Mouse (Mus musculus) cerebellum, adult 18-20 months (tissue): ENCODE data around the gene Auts2.

Experiments used
- DNase-seq, 2 experiments: peaks; one replicate each; pipeline ENCODE4 v3.0.0; 2021

Auts2 gene

DNA sequence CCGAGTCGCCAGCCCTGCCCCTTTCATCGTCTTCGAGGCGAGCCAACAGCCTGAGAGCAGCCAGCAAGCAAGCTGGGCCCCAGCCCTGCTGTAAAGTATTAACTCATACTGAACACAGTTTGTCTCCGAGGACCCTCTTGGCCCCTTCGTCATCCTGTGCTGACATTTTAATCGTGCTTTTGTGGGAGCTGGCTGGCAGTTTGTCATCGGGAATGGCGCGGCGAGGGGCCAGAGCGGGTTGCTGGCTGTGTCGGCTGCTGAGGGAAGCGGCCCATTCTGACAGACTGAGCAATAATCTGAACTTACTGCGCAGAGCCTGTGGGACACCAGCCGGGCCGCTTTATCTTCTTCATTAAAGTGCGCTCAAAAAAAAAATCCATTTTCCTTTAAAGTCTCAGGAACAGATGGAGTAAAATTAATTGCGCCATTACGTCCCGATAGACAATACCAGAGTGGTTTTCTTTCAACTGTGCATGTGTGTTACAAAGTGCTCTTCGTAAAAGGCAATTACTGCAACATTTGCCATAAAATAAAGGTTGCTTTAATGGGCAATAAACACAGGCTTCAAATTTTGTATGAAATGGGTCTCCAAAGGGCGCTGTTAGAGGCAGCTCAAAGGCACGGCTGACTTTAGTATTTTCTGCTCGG is 957.3 kb downstream of the Auts2 start:
- no peak for DNase-seq

DNA sequence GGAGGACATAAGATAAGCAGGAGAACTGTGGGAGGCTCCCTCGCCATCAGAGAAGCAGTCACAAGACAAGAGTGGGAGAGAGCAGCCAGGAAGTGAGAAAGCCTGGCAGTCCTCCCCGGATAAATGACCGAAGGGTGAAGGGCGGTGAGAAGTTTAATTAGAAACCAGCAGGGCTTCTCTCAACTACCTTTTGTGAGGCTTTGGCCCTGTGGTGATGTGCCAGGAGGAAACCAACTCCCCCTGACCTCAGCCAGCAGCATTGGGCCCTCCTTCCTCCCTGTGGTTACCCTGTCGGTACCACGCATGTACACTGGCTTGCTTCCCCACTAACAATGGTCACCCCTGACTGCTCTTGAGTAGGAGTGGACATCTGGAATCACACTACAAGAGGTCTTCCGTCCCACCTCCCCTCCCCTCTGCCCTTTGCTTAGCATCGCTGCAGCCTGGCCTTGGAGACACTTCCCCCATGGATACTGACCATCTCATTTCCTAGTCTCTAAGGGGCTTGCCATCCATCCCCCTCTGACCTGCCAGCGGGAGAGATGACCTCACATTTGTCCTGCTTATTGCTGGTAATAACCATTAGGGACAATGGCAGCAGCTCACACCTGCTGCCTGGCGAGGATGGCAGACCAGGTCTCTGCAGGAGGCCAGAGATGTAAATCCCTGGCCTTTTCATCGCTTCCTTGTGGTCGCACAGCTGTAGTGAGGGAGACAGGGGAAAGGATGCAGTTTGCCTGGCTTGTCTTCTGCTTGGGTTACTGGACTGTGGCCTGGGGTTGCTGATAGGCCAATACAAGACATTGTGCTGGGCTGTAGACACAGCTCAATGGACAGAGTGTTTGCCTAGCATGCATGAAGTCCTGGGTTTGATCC is 958.6 kb downstream of the Auts2 start:
- DNase-seq, result no peak

DNA sequence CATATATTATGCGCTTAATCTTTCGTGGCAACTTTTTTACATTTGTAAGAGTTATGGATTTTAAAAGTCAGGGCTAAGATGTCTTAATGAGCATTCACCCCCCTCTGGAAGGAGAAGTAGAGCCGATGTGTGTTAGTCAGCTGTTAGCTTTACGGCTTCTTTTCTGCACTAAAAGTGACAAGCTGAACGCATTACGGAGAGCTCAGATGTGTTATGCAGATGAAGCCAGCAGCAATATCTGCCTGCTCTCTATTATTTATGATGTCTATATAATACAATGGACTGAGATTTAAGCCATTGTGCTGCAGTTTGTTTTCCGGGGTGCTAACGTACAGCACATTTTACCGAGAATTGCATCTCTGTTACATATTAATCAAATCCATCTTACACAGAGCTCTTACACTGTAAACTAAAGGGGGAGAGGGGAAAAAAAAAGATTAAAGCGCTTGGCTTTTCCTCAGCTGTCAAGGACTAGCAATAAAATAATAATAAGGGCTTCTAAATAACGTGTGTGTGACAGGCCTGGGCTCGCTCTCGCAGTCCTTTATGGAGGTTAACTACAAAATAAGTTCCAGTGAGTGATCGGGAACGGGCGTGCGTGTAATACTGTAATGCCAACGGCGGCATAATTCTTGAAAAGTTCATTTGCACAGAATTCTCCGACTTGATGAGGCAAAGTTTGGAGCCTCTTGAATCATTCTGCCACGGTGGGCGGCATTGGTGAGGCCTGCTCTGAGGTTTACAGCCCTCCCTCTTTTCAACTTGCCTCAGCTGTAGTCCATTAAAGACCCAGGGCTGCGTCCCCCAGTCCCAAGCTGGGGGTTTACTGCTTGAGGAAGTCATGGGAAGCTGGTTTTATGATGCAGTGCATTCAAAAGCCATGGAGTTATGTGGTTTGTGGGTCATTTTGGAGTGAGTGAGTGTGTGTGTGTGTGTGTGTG is 961.8 kb downstream of the Auts2 start:
- no peak for DNase-seq

DNA sequence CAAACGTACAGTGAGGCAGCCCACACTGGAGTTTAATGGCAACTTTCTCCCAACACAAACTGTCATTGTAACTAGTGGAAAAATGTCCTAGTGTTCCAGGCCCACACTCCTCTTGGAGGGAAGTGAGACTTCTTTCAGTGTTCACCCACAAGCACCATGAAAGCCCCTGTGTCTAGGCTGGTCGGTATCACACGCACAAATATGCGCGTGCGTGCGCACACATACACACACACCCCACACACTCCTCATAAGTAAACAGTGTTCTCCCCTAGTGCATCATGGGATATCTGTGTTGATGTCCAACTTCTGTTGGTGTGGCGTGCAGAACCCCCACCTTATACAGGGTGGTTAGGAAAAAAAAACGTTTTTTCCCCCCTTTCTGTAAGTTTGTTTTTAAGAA is 964.4 kb downstream of the Auts2 start:
- no peak for DNase-seq

DNA sequence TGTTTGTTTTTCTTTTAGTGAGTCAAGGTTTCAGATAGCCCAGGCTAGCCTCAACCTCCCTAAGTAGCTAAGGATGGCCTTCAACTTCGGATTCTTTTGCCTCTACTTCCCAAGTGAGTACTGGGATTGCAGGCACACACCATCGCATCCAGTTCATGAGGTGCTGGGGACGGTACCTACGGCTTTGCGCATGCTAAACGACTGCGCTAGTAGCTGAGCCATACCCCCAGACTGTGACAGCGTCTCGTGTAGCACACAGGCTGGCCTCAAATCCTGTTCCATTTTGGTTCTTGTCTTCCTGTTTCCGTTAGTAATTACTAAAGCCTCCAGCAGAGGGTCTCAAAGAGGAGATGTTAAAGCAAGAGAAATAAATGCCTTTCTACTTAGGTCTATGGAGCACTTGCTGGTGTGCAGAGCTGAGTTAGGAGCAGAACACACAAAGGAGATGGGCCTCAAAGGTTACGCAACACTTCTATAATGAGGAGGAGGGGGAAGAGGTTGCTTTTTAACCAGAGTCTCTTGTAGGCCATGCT is 967.3 kb downstream of the Auts2 start:
- no peak for DNase-seq

DNA sequence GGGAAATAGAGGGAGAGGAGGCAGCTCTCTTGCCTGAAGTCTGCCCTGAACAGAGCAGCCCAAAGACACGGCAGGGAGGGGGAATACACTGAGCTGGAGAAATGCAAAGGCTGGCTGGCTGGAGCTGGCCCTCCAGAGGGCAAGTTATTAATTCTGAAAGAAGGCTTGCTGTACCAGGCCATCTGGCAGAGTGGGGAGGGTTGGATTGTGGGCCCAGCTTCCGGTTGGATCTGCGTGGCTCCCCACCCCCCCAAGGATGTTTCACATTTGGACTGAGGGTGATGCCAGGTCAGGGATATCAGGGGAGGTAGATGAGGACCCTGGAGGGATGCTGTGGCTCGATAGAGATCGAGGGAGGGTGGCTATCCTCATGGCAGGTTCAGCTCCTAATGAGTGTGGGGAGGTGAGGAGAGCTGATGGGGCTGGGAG is 968.0 kb downstream of the Auts2 start:
- no peak for DNase-seq

DNA sequence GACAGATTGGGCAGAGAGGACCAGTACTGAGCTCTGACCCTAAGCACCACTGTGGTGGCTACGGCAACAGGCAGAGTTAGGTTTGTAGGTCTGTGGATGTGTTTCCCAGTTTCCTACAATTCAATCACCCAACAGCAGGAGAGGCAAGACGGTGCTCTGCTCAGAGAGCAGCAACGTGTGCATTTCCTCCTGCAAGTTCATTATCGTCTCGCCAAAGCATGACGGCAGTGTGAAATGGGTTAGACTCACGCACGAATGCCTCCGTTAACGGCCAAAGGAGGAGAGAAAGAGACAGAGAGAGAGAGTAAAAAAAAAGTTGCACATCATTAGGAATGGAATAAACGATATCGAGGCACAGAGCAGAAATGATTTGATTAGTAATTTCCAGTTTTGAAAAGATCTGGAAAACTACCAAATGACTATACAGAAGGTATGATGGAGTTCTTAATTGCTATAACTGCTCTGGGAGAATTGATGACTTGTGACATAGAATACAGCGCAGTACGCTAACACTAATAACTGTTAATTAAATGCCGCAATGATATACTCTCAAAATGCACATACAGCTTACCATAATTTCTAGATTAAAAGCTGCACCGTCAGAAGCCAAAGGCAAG is 968.6 kb downstream of the Auts2 start:
- no peak for DNase-seq

DNA sequence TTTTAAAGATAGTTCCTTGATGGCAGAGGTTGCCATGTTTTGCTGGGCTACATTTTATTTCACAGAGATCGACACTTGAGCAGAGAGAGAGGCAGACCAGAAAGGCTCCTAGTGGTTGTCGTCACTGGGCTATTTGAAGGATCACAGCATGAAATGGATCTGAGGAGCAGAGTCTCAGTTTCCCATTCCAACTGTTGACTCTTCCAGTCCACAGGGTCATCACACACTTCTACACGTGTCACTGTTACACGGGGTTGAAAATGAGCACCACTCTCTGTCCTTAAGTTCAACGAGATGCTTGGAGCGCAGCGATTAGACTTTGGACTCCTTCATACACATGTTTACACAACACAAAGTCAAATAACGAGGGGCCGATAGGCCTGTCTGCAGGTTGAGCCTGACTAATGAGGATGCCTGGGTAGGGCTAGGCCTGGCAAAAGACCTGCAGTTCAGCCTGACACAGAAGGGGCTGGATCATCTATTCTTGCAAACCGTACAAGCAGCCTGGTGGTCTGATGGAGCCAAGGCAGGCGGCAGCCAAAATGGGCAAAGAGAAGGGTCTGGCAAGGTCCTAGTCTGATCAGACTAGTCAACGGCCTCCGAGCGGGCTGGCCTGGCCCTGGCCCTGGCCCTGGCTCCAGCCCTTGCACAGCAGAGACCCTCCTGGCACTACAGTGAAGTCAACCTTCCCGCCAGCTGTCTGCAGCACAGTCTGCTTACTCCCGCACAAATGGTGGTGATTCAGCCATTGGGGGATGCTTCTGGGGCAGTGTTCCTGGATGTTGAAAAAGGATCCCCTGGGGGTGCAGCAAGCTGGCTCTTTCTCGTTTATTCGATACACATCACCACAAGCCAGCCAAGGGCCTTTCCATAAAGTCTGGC is 969.6 kb downstream of the Auts2 start:
- DNase-seq, result no peak

DNA sequence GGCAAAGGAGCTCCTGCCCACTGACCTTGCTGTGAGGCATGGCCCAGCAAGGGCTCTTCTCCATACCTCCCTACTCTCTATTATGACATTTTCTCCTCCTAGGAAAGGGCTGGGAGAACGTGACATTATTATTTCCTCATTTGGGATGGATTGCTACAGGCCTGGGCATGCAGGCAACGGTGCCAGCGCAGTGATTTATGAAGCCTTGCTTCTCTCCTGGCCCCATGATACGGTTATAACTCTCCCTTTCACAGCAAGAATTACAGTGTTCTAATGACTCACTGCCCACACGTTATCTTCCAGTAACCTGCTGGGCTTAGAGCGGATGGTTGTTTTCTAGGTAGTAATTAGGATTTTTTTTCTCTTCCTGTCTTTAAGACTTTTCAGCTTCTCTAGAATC is 977.1 kb downstream of the Auts2 start:
- no peak for DNase-seq

DNA sequence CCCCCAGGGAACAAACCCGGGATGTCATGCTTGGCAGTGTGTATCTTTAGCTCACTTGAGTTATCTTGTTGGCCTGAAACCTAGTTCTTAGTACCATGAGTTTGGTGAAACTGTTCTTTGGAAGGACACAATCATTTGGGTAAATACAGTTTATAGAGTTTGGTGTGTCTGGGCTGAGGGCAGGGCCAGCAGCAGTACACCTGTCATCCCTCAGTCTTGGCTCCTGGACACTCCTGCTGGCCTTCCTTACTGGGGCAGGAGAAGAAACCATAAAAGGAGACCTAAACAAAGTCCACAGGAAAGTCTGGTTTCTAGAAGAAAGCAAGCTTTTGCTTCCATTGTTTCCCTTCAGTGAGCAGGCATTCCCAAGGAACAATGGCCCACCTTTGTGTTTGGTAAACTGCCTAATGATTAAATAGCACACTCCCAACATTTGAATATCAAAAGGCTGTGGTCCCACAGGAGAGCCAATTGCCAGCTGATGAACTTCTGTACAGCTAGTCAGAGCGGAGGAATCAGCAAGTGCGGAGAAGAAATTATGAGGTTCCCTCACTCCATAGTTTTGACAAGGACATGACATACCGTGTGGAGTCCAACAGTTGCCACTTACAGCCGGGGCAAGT is 979.4 kb downstream of the Auts2 start:
- DNase-seq, result no peak

DNA sequence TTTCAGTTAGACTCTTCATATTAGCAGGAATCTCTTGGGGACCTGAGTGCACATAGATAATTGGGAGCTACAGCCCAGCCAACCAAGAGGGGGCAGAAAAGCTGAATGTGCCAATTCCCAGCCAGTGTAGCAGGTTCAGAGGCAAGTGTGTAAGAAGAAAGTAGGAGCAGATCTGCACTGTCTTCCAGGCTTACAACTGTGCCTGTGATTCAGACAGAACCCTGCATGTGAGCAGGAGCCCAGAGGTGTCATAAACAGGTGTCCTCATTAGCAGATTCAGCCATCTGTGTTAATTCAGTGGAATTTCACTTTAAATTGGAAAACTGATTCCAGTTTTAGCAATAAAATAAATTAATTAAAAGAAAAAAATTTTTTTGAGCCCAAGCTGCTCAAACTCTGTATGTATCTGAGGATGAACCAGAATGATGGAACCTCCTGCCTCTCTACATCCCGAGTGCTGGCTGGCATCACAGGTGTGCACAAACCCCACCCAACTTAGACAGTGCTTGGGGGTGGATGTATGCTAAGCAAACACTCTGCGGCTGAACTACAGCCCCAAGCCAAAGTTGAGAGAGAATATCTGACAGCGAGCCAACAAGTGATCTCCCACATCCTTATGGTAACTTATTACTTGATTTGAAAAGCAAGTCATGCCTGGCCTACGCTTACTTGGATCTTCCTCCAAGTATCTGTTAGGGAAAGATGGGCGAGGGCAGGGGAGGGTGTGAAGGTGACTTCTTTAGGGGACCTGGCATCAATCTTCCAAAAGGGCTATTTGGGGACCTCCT is 982.2 kb downstream of the Auts2 start:
- DNase-seq, result no peak

DNA sequence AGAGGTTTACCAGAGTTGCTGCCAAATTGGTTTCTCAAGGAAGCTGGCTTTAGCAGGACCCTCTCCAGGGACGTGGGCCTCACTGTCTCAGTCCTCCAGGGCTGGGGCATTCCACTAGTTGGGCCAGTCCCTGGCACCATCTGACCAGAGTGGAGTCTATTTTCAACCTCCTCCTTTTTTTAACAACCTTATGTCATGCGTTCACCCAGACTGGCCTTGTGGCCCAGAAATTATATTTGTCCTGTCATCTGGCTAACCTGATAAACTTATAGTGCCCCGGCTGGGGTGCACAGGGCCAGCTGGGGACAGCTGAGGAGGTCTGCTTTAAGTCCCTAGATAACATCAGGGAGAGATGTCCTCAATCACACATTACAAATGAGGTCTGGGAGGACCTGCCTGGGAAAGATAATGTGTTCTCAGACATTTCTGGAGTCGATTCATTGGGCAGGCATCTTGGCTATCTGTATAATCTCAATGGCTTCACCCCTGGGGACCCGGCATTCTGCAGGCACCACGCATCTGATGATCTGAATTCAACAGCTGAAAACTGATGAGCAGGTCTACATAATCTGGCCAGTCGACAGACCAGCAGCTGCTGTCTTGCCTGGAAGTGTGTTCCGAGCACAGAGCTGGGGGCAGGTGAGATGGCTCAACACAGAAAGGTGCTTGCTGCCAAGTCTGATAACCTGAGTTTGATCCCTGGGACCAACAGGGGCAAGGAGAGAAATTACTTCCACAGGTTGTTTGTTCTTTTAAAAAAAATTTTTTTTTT is 984.6 kb downstream of the Auts2 start:
- no peak for DNase-seq

DNA sequence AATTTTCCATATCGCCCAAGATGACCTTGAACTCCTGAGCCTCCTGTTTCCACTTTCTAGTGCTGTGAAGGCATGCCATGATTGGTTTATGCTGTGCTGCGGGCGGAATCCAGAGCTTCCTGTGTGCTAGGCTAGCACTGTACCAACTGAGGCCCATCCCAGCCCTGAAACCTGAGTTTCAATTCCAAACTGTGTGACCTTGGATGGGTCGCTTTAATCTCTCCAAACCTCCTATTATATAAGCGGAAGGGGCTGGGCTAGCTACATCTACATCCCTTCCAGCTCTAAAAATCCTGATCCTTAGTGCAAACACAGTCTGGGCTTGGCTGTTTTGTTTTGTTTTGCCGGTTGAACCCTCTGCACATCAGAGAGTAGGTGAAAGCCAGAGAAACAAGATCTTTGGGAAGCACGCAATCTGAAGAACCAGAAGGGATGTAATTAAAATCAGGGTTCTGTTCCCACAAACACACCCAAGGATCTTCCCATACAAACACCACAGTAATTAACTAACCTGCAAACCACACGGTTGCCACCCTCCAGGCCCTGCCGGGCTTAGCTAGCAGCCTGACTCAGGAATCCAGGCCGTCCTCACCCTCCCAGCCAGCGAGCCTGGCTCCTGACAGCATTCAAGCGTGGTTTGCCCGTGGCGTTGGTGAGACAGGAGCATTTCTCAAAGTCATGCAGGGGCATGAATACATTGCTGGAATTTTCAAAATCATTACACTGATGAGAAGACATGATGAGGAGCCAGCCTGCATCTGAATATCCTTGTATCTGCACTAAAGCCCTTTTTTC is 985.4 kb downstream of the Auts2 start:
- DNase-seq, result peak in 1 of 2 experiments; percentile 18

DNA sequence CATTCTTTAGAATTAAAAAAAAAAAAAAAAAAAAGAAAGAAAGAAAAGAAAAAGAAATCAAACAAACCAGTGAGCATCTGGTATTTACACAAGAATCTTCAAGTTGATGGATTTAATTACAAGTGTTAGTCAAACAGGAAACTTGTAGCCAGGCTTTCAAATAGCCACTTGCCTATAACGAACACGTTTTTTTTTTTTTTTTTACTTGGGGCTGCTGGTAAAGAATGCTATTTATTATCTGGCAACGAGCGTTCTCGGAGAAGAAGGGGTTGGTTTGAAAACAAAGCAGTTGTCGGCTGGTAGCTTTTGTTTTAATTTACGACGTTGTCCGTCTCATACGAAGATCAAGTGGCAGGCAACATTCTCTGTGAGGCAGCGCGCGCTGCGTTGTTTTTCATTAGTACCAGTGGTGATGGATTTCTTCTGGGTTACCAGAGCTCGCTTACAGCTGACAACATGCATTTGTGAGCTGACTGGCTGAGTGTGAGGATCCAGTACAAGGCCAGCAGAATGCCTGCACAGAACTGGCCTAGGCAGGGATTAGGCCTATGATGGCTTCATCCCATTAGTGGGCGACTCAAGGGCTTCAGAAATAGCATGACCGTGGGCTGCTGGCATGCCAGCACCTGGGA is 994.1 kb downstream of the Auts2 start:
- DNase-seq, result no peak

DNA sequence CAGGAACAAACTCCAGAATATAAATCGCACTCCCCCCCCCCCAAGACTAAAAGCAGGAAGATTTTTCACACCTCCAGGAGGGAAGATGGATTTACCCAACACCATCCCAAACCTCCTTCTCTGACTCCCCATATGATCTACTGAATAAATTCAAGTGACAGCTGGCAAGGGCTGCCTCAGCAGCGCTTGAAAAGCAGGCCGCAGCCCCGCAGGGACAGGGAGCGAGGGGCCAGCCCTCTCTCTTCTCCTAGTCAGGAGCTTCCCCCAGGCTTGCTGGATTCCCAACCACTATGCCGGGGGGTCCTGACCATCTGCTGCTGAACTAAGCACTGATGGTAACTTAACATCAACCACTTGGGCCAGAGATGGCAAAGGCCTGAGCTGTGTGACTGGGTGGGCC is 995.2 kb downstream of the Auts2 start:
- no peak for DNase-seq

DNA sequence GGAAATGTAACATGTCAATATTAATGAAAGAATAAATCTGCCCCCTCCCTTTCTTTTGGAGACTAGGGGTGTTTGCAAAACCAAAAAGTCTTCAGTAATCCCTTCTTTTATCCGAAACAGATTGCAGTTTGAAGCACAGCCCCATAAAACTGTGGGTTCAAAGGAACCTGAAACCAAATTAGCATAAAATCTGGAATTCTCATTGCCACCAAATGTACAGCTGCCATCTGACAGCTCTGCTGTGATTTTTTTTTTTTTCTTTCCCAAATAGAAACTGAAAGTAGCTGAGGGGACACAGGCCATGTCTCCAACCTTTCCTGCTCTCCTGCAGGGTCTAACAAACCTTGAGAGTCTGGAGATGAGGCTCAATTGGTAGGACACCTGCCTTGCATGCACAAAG is 996.7 kb downstream of the Auts2 start:
- DNase-seq, result no peak

DNA sequence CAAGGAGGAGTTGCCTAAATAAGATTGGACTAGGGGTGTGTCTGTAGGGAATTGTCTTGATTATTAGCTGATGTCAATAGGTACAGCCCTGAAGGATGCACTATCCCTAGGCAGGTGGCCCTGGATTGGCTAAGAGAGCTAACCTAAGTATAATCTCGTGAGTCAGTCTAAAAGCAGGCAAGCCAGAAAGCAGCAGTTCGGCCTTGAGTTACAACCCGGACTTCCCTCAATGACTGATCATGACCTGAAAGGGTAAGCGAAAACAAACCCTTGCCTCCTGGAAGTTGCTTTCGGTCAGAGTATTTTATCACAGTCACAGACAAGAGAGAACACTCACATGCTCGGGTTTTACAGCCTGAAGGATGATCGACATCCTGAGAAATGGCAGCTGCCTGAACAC is 998.8 kb downstream of the Auts2 start:
- no peak for DNase-seq

DNA sequence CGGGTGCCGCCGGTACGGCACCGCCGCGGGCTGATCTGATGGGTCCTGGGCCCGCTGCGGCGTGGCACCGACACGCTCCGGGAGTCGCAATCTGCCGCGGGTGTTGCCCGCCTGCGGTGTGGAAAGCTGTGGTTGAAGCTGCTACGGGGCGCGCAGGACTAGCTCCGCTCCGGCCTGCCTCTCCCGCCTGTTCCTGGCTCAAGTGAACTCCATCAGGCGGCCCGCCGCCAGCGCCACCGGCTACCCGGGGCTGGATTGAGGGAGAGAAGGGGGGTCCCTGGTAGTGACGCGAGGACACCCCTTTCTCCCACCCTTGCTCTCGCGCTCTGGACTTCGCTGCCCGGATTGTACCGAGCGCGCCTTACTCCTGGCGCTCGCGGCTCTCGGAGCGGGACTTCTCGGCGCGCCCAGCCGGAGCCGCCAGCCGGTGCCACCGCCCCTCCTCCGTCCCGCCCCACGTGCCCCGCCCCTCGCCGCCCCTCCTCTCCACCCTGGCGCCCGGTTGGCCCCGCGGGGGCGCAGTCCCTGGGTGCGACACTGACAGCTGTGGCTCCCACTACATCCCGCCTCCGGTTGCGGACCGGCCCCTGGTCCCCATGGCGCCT is 1004.7 kb downstream of the Auts2 start:
- peak; percentile 42 to 55 for DNase-seq
